Mouse (Mus musculus) intestine, embryonic 14.5 days (tissue): ENCODE results near the gene Cct3. TPM values are rescaled to one million over a fixed set of nuclear protein-coding genes. Genes with fewer than 3 reads are reported as not detected.

Experiments used
- ATAC-seq: fragments of 200-750 bp; cut with Nextera tagmentation; replicated peaks from 2 replicates; pipeline ENCODE4 v1.8.0; 2017; ENCODE audit warnings: low read depth, moderate number of reproducible peaks, moderate TSS enrichment, moderate library complexity; ENCODE audit not compliant: low FRiP score, low TSS enrichment
- DNase-seq: peaks from one replicate; pipeline ENCODE4 v3.0.0-alpha.2; 2018; ENCODE audit warnings: low spot score
- H3K27ac ChIP-seq: fragments of 300-500 bp; sonication (generic); 2 replicates; pipeline ENCODE4 v1.5.1; 2014; ENCODE audit warnings: low read depth, mild to moderate bottlenecking, control low read depth
- H3K27me3 ChIP-seq: fragments of 300-500 bp; sonication (generic); replicated peaks from 2 replicates; pipeline ENCODE4 v1.6.1; 2014; ENCODE audit warnings: low read length, control low read depth; ENCODE audit not compliant: control insufficient read depth, insufficient read depth
- H3K36me3 ChIP-seq: fragments of 300-500 bp; sonication (generic); 2 replicates; pipeline ENCODE4 v1.6.1; 2014; ENCODE audit warnings: low read length, control low read depth; ENCODE audit not compliant: control insufficient read depth, insufficient read depth
- H3K4me1 ChIP-seq: fragments of 300-500 bp; sonication (generic); replicated peaks from 2 replicates; pipeline ENCODE4 v1.6.1; 2014; ENCODE audit warnings: low read length, control low read depth, mixed read lengths; ENCODE audit not compliant: control insufficient read depth, insufficient read depth
- H3K4me2 ChIP-seq: fragments of 300-500 bp; sonication (generic); 2 replicates; pipeline ENCODE4 v1.6.1; 2014; ENCODE audit warnings: low read length
- H3K4me3 ChIP-seq: fragments of 300-500 bp; sonication (generic); 2 replicates; pipeline ENCODE4 v1.5.1; 2014; ENCODE audit warnings: low read depth, low read length, control low read depth, mixed read lengths
- H3K9ac ChIP-seq: fragments of 300-500 bp; sonication (generic); 2 replicates; pipeline ENCODE4 v1.6.1; 2014; ENCODE audit warnings: mild to moderate bottlenecking, low read length
- H3K9me3 ChIP-seq: fragments of 300-500 bp; sonication (generic); 2 replicates; pipeline ENCODE4 v1.6.1; 2016; ENCODE audit warnings: low read length, control low read depth; ENCODE audit not compliant: control insufficient read depth
- WGBS: fragments of 180-500 bp; shearing (Covaris S2); extraction: QIAGEN DNeasy Blood & Tissue Kit; methylation state at CpG from one replicate; pipeline ENCODE4 v1.1.7; 2014; 5-methylcytosine and 5-hydroxymethylcytosine counted together
- polyA plus RNA-seq: library from polyadenylated mRNA; unstranded; fragments of >200 nt; fragmentation: Nextera tagmentation; extraction: Ambion mirVana; gene quantifications from 2 replicates; pipeline ENCODE4 v1.2.1, GENCODE M21; 2014

Cct3 gene
- polyA plus RNA-seq, 1 experiment from 2014 or later = 566 TPM

DNA sequence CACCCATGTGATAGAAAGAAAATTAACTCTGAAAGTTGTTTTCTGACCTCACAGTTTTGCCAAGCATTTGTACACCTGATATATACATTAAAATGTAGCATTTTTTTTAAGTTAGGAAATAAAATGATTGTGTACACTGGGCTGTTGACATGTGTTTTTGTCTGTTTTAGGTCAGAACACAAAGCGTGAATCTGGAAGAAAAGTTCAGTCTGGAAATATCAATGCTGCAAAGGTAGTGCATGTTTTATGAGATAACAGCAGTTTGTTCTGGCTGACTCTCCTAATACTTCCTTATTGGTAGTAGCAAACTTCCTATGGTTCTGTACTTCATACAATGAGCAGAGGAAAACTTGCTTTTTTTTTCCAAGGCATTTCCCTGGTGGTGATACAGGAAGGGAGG, 2.3 kb downstream of the Cct3 start:
- no peak for ATAC-seq
- peaks cover 51% of the 10 kb centered on the region for H3K36me3 ChIP-seq
- WGBS = 86% methylated on average over 1 of the region's 1 CpGs
- H3K4me2 ChIP-seq = no peak overlapping the region
- H3K4me3 ChIP-seq = no peak overlapping the region
- H3K27me3 ChIP-seq = no peaks in the 10 kb centered on the region
- H3K9me3 ChIP-seq = no peaks in the 10 kb centered on the region
- no peak overlapping the region for H3K9ac ChIP-seq
- H3K4me1 ChIP-seq = peaks cover 14% of the 10 kb centered on the region
- no peak for DNase-seq
- H3K27ac ChIP-seq = no peak overlapping the region

DNA sequence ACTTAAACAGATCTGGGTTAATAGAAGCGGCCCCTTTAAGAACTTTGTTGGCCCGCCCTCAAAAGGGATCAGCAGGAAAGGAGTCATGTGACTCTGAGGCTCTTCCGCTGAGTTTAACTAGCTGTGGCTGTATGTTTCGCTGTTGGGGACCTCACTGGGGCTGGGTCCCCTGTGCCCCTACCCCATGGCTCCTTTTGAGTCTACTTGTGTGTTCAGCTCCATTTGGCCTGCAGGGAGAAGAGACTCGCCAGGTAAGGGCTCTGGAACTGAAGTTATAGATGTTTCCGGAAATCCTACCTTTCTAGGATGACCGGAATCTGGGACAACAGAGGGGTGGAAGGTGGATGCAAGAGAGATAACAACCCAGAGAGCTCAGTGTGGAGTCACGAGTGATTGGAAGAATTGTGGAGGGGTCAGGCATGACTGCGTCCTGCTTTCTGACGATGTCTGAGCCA, 28.1 kb downstream of the Cct3 start, which contains the start of gene Glmp:
TSS of gene Glmp (plus strand) at position 73 of the 455 bp plus-strand sequence.
- peak within 1 kb of the TSS; percentile 81 for H3K9ac ChIP-seq
- WGBS = 2% methylated on average over 10 of the region's 10 CpGs
- peak; percentile 71 for DNase-seq
- H3K9me3 ChIP-seq = no peaks in the 10 kb centered on the region
- H3K27ac ChIP-seq = no peak within 1 kb of the TSS
- peaks cover 10% of the 10 kb centered on the region for H3K4me1 ChIP-seq
- peak within 1 kb of the TSS; percentile 90 for H3K4me3 ChIP-seq
- peak within 1 kb of the TSS; percentile 94 for H3K4me2 ChIP-seq
- H3K27me3 ChIP-seq = no peaks in the 10 kb centered on the region
- H3K36me3 ChIP-seq = peaks cover 51% of the 10 kb centered on the region
- ATAC-seq = peak; percentile 78

- Histone ChIP-seq H3K36me3 (peaks cover 23% of the 10 kb centered on the region; the same call in 1 of the 2 replicates), H3K4me2 (no peak overlapping the region), H3K9ac (no peak overlapping the region), H3K27me3 (no peaks in the 10 kb centered on the region), H3K4me1 (peaks cover 10% of the 10 kb centered on the region), H3K4me3 (no peak overlapping the region), H3K27ac (no peak overlapping the region), H3K9me3 (no peaks in the 10 kb centered on the region)
- no peak for ATAC-seq
- 58% methylated on average over 5 of the region's 5 CpGs for WGBS
- no peak for DNase-seq
Observed at GRCm38 (mm10) chr3:88328956-88329355, 32.0 kb downstream of the Cct3 start.

DNA sequence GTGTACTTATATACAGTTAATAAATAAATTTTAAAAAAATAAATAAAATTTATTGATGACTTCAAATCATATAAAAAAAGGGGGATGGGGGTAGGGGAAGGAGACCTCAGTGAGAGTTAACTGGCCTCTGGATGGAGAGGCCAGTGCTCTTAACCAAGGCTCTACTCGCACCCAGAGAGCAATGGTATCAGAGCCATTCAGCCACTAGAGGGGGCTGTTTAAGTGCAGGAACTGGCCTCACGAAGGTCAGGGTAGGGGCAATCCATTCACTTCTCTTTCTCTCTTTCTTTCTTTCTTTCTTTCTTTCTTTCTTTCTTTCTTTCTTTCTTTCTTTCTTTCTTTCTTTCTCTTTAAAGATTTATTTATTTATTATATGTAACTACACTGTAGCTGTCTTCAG, 34.4 kb downstream of the Cct3 start:
- H3K36me3 ChIP-seq = peaks cover 23% of the 10 kb centered on the region; the same call in 1 of the 2 replicates
- no peak for DNase-seq
- H3K27ac ChIP-seq = no peak overlapping the region
- H3K9ac ChIP-seq = no peak overlapping the region
- ATAC-seq = no peak
- 21% methylated on average over 2 of the region's 2 CpGs for WGBS
- no peaks in the 10 kb centered on the region for H3K9me3 ChIP-seq
- H3K27me3 ChIP-seq = no peaks in the 10 kb centered on the region
- no peak overlapping the region for H3K4me2 ChIP-seq
- H3K4me3 ChIP-seq = no peak overlapping the region
- H3K4me1 ChIP-seq = no peaks in the 10 kb centered on the region; the same call in none of the 2 replicates

GRCm38 (mm10) chr3:88334029-88334658, 37.2 kb downstream of the Cct3 start:
- Histone ChIP-seq H3K4me1 (peaks cover 12% of the 10 kb centered on the region), H3K36me3 (peaks cover 5% of the 10 kb centered on the region; the same call in 1 of the 2 replicates), H3K4me3 (peak overlapping the region; percentile 21), H3K4me2 (peak overlapping the region; percentile 83), H3K27ac (peak overlapping the region; percentile 78), H3K9me3 (no peaks in the 10 kb centered on the region), H3K27me3 (no peaks in the 10 kb centered on the region), H3K9ac (peak overlapping the region; percentile 27)
- ATAC-seq (peak; percentile 16), DNase-seq (peak; percentile 74)
- 40% methylated on average over 12 of the region's 12 CpGs for WGBS

GRCm38 (mm10) chr3:88334902-88335435, 38.1 kb downstream of the Cct3 start:
- H3K4me2 ChIP-seq = peak overlapping the region; percentile 83
- 43% methylated on average over 3 of the region's 3 CpGs for WGBS
- H3K4me1 ChIP-seq = peaks cover 12% of the 10 kb centered on the region
- DNase-seq (no peak), ATAC-seq (no peak)
- no peaks in the 10 kb centered on the region for H3K9me3 ChIP-seq
- H3K36me3 ChIP-seq = no peaks in the 10 kb centered on the region
- H3K27ac ChIP-seq = peak overlapping the region; percentile 93
- H3K9ac ChIP-seq = peak overlapping the region; percentile 92
- peak overlapping the region; percentile 82 for H3K4me3 ChIP-seq
- H3K27me3 ChIP-seq = no peaks in the 10 kb centered on the region

- no peak for DNase-seq
- Histone ChIP-seq H3K4me1 (peaks cover 12% of the 10 kb centered on the region), H3K27ac (peak overlapping the region; percentile 93), H3K4me2 (peak overlapping the region; percentile 83), H3K36me3 (no peaks in the 10 kb centered on the region), H3K27me3 (no peaks in the 10 kb centered on the region), H3K4me3 (peak overlapping the region; percentile 82), H3K9ac (peak overlapping the region; percentile 92), H3K9me3 (no peaks in the 10 kb centered on the region)
- under 1% methylated on average over 27 of the region's 27 CpGs for WGBS
- ATAC-seq = peak; percentile 40; the same call in 1 of the 2 replicates
Observed at GRCm38 (mm10) chr3:88335436-88336053, 38.6 kb downstream of the Cct3 start.

GRCm38 (mm10) chr3:88336058-88337013, 39.4 kb downstream of the Cct3 start, which contains the start of the genes Tmem79 and Smg5:
TSS of gene Tmem79 (minus strand) at chr3:88336148.
TSS of gene Smg5 (plus strand) at chr3:88336260.
- Histone ChIP-seq H3K9ac (peak within 1 kb of the TSS; percentile 92), H3K27ac (peak within 1 kb of the TSS; percentile 93), H3K27me3 (no peaks in the 10 kb centered on the region), H3K4me2 (peak within 1 kb of the TSS; percentile 83), H3K9me3 (no peaks in the 10 kb centered on the region), H3K4me1 (peaks cover 12% of the 10 kb centered on the region), H3K4me3 (peak within 1 kb of the TSS; percentile 82), H3K36me3 (peaks cover under 1% of the 10 kb centered on the region; the same call in 1 of the 2 replicates)
- peak; percentile 87 for ATAC-seq
- DNase-seq = peak; percentile 98
- WGBS = 2% methylated on average over 65 of the region's 66 CpGs
